Mouse (Mus musculus): ENCODE data around the gene Rabl6. TPM values are rescaled to one million over a fixed set of nuclear protein-coding genes. Genes with fewer than 3 reads are reported as not detected.
"Not testable (repeated sequence)": the region's sequence is repeated elsewhere in the genome, so short reads cannot be mapped to it uniquely, and the experiment has no call there.

The Rabl6 gene
- polyA plus RNA-seq, 1 experiment from 2014 or later = 42.1 TPM

- Histone ChIP-seq H3K4me1 (ENCODE audit: control insufficient read depth in 2 of 2, insufficient read depth in 2 of 2, low read length in 2 of 2) (peaks cover 4 to 15% of the 10 kb centered on the region in 2 experiments), H3K36me3 (ENCODE audit: control insufficient read depth, insufficient read depth, low read length) (peaks cover 14% of the 10 kb centered on the region)
- not testable (repeated sequence) for H3K27me3 ChIP-seq (ENCODE audit: control insufficient read depth, insufficient read depth, low read length); H3K4me3 ChIP-seq (ENCODE audit: control insufficient read depth in 1 of 2, insufficient read depth in 1 of 2, low read depth in 1 of 2, low read length in 2 of 2); H3K4me2 ChIP-seq (ENCODE audit: low read length); ATAC-seq (ENCODE audit: insufficient number of reproducible peaks, insufficient read depth, low FRiP score, low read depth); H3K27ac ChIP-seq (replicated peaks in 1 of 2; ENCODE audit: control insufficient read depth in 1 of 2, insufficient read depth in 1 of 2, low read depth in 2 of 2, low read length in 2 of 2); H3K9me3 ChIP-seq (ENCODE audit: control insufficient read depth, low read length); H3K9ac ChIP-seq (ENCODE audit: low read length)
- 53% methylated on average over 2 of the region's 2 CpGs for WGBS
These were observed 52.8 kb downstream of the Rabl6 start for GRCm38 (mm10) chr2:25555479-25555878.

- H3K27ac ChIP-seq (replicated peaks in 1 of 2; ENCODE audit: control insufficient read depth in 1 of 2, insufficient read depth in 1 of 2, low read depth in 2 of 2, low read length in 2 of 2); H3K4me2 ChIP-seq (ENCODE audit: low read length); H3K4me1 ChIP-seq (ENCODE audit: control insufficient read depth in 2 of 2, insufficient read depth in 2 of 2, low read length in 2 of 2); H3K4me3 ChIP-seq (ENCODE audit: control insufficient read depth in 1 of 2, insufficient read depth in 1 of 2, low read depth in 1 of 2, low read length in 2 of 2); ATAC-seq (ENCODE audit: insufficient number of reproducible peaks, insufficient read depth, low FRiP score, low read depth); H3K9ac ChIP-seq (ENCODE audit: low read length); H3K9me3 ChIP-seq (ENCODE audit: control insufficient read depth, low read length); H3K27me3 ChIP-seq (ENCODE audit: control insufficient read depth, insufficient read depth, low read length); H3K36me3 ChIP-seq (ENCODE audit: control insufficient read depth, insufficient read depth, low read length): not testable (repeated sequence)
- WGBS = 78% methylated on average over 4 of the region's 4 CpGs
These were observed 55.0 kb downstream of the Rabl6 start for GRCm38 (mm10) chr2:25553171-25553786.

DNA sequence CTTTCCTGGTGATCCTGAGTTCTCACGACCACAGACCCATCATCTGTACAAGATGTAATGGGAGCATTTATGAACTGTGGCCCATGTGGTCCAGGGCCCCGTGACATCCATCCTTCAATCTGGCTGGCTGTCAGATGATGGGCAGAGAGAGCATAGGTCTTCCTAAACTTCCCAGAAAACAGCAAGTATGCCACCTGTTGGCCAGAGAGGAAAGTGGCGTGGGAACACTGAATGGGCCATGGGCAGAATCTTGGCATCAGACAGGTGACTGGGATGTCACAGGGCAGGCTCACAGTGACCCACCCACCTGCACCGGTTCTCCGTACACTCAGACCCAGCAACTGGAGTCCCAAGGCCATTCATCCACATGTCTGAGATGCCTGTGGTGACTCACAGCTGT is 57.1 kb downstream of the Rabl6 start:
- Histone ChIP-seq H3K9me3 (ENCODE audit: control insufficient read depth, low read length) (no peaks in the 10 kb centered on the region), H3K9ac (ENCODE audit: low read length) (no peak overlapping the region), H3K4me2 (ENCODE audit: low read length) (no peak overlapping the region), H3K27me3 (ENCODE audit: control insufficient read depth, insufficient read depth, low read length) (no peaks in the 10 kb centered on the region), H3K27ac (replicated peaks in 1 of 2; ENCODE audit: control insufficient read depth in 1 of 2, insufficient read depth in 1 of 2, low read depth in 2 of 2, low read length in 2 of 2) (no peak overlapping the region), H3K4me3 (ENCODE audit: control insufficient read depth in 1 of 2, insufficient read depth in 1 of 2, low read depth in 1 of 2, low read length in 2 of 2) (no peak overlapping the region), H3K4me1 (ENCODE audit: control insufficient read depth in 2 of 2, insufficient read depth in 2 of 2, low read length in 2 of 2) (no peaks in the 10 kb centered on the region), H3K36me3 (ENCODE audit: control insufficient read depth, insufficient read depth, low read length) (no peaks in the 10 kb centered on the region)
- ATAC-seq (ENCODE audit: insufficient number of reproducible peaks, insufficient read depth, low FRiP score, low read depth) = no peak
- 34% methylated on average over 5 of the region's 5 CpGs for WGBS

DNA sequence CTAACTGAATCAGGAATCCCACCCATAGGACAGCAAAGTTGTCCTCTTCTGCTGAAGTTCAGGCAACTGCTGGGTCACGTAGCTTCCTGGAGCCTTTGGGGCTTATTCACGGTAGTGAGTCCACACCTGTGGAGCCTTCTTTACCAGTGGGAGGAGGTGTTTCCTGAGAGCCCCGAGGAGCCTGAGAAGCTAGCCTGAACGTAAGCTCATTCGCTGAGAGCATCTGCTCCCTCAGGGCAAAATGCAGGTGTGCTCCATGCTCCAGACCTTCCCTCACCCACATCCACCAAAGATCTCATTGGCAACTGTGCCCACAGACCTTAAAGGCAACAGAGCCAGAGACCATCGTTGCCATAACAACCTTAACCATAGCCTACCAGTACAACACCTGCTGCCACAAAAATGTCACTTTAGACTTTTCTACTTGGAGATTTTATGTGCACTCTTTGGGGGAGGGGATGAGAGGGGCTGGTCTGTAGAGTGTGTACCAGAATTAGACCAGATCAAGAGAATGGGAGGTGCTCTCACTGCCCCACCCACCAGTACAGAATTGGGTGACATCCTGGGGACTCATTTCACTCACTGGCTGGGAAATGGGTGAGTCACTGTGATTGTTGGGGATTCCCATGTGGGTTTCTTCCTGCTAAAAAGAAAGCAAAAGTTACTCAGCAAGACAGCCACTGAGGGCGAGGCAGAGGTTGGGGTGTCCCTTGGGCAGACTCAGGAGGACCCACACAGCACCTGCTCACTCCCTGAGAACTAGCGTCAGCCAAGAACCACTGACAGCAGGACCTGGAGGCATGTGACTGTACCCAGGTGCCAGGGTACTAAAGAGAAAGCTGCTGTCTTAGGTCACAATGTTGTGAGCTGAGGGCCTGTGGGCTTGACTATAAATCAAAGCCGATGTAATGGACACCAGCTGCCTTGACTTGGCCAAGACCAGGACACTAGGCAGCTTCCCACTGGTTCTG is 59.0 kb downstream of the Rabl6 start:
- WGBS = 63% methylated on average over 9 of the region's 9 CpGs
- Histone ChIP-seq H3K36me3 (ENCODE audit: control insufficient read depth, insufficient read depth, low read length) (peaks cover 6% of the 10 kb centered on the region; the same call in 1 of the 2 replicates), H3K9ac (ENCODE audit: low read length) (no peak overlapping the region), H3K27ac (replicated peaks in 1 of 2; ENCODE audit: control insufficient read depth in 1 of 2, insufficient read depth in 1 of 2, low read depth in 2 of 2, low read length in 2 of 2) (no peak overlapping the region), H3K27me3 (ENCODE audit: control insufficient read depth, insufficient read depth, low read length) (no peaks in the 10 kb centered on the region), H3K4me1 (ENCODE audit: control insufficient read depth in 2 of 2, insufficient read depth in 2 of 2, low read length in 2 of 2) (peaks cover 4 to 11% of the 10 kb centered on the region in 2 experiments), H3K9me3 (ENCODE audit: control insufficient read depth, low read length) (no peaks in the 10 kb centered on the region), H3K4me2 (ENCODE audit: low read length) (no peak overlapping the region), H3K4me3 (ENCODE audit: control insufficient read depth in 1 of 2, insufficient read depth in 1 of 2, low read depth in 1 of 2, low read length in 2 of 2) (no peak overlapping the region)
- ATAC-seq (ENCODE audit: insufficient number of reproducible peaks, insufficient read depth, low FRiP score, low read depth) = no peak

DNA sequence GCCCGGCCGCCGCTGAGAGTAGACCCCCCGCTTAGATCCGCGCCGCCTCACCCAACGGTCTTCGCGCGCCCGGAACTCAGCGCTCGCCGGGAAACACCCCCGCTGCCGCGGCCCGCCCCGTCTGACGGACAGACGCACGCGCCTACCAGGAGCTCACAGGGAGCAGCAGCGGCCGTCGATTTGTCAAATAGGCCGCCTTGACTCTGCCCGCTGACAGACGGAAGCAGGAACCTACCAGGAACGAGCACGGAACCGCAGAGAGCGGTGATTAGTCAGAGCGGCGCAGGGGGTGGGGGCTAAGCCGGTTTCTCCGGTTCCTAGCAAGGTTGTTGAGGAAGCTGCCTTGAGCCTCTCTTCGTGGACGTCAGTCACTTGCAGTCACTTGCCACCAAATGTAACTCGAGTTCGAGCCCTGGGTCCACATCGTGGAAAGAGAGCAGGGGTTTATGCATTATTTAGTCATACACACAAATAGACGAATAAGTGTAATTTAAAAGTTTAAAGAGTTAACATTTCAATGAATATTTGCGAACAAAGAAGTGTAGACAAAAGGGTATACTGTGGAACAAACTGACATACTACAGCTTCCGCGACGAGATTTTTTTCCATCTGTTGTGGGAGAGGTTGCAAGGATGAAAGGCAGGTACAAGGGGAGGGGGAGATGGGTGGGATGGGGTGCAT is 61.4 kb downstream of the Rabl6 start, which contains the start of gene Traf2:
Gene Traf2 (minus strand): TSS at position 130 of the 681 bp plus-strand sequence.
- no peaks in the 10 kb centered on the region for H3K9me3 ChIP-seq (ENCODE audit: control insufficient read depth, low read length)
- H3K4me1 ChIP-seq (ENCODE audit: control insufficient read depth in 2 of 2, insufficient read depth in 2 of 2, low read length in 2 of 2) = peaks cover 4 to 11% of the 10 kb centered on the region in 2 experiments
- H3K9ac ChIP-seq (ENCODE audit: low read length) = peak within 1 kb of the TSS; percentile 87
- H3K27ac ChIP-seq (replicated peaks in 1 of 2; ENCODE audit: control insufficient read depth in 1 of 2, insufficient read depth in 1 of 2, low read depth in 2 of 2, low read length in 2 of 2) = peak within 1 kb of the TSS; percentile 20 to 79; a peak in 3 of 4 replicates
- peak; percentile 98 for ATAC-seq (ENCODE audit: insufficient number of reproducible peaks, insufficient read depth, low FRiP score, low read depth)
- H3K27me3 ChIP-seq (ENCODE audit: control insufficient read depth, insufficient read depth, low read length) = no peaks in the 10 kb centered on the region
- peak within 1 kb of the TSS; percentile 79 for H3K4me2 ChIP-seq (ENCODE audit: low read length)
- H3K4me3 ChIP-seq (ENCODE audit: control insufficient read depth in 1 of 2, insufficient read depth in 1 of 2, low read depth in 1 of 2, low read length in 2 of 2) = peak within 1 kb of the TSS; percentile 66 to 85
- peaks cover 9% of the 10 kb centered on the region; the same call in 1 of the 2 replicates for H3K36me3 ChIP-seq (ENCODE audit: control insufficient read depth, insufficient read depth, low read length)
- WGBS = 3% methylated on average over 48 of the region's 48 CpGs

GRCm38 (mm10) chr2:25545996-25546810 is 62.1 kb downstream of the Rabl6 start:
- Histone ChIP-seq H3K9me3 (ENCODE audit: control insufficient read depth, low read length) (no peaks in the 10 kb centered on the region), H3K36me3 (ENCODE audit: control insufficient read depth, insufficient read depth, low read length) (peaks cover 9% of the 10 kb centered on the region; the same call in 1 of the 2 replicates), H3K9ac (ENCODE audit: low read length) (peak overlapping the region; percentile 87), H3K27ac (replicated peaks in 1 of 2; ENCODE audit: control insufficient read depth in 1 of 2, insufficient read depth in 1 of 2, low read depth in 2 of 2, low read length in 2 of 2) (peak overlapping the region; percentile 20 to 79; a peak in 3 of 4 replicates), H3K27me3 (ENCODE audit: control insufficient read depth, insufficient read depth, low read length) (no peaks in the 10 kb centered on the region), H3K4me1 (ENCODE audit: control insufficient read depth in 2 of 2, insufficient read depth in 2 of 2, low read length in 2 of 2) (peaks cover 4 to 11% of the 10 kb centered on the region in 2 experiments), H3K4me3 (ENCODE audit: control insufficient read depth in 1 of 2, insufficient read depth in 1 of 2, low read depth in 1 of 2, low read length in 2 of 2) (peak overlapping the region; percentile 66 to 85), H3K4me2 (ENCODE audit: low read length) (peak overlapping the region; percentile 79)
- 6% methylated on average over 43 of the region's 43 CpGs for WGBS
- ATAC-seq (ENCODE audit: insufficient number of reproducible peaks, insufficient read depth, low FRiP score, low read depth) = peak; percentile 49
